In genomic region chr5:104459706-104460455, GRCm38 (mm10) we compare ENCODE assay signal across 7 mouse cellular contexts. TPM values are rescaled to one million over a fixed set of nuclear protein-coding genes. Genes with fewer than 3 reads are reported as not detected.
DNase-seq lines count a peak whose midpoint lies in the region; ATAC-seq and TF ChIP-seq lines count a peak whose summit lies in the region.

No protein-coding gene starts in this region.

- peak overlapping the region; percentile 85 for H3K4me3 ChIP-seq in intestine, embryonic 16.5 days (ENCODE audit: low read length)
- peak overlapping the region; percentile 85 for H3K4me3 ChIP-seq in limb, embryonic 10.5 days
- H3K4me3 ChIP-seq in small intestine, adult 2 months (ENCODE audit: low read depth, low read length) = peak overlapping the region; percentile 89

- peaks cover 10% of the 10 kb centered on the region; the same call in 1 of the 2 replicates for H3K4me1 ChIP-seq in intestine, embryonic 16.5 days (ENCODE audit: control insufficient read depth, insufficient read depth, low read length)
- peaks cover 25% of the 10 kb centered on the region for H3K4me1 ChIP-seq in limb, embryonic 10.5 days
- peaks cover 9% of the 10 kb centered on the region for H3K4me1 ChIP-seq in small intestine, adult 2 months (ENCODE audit: control insufficient read depth, insufficient read depth, insufficient read length, low read length)

- no peaks in the 10 kb centered on the region for H3K9me3 ChIP-seq in intestine, embryonic 16.5 days (ENCODE audit: control insufficient read depth, low read length)
- H3K9me3 ChIP-seq in limb, embryonic 10.5 days (replicated peaks) = 0 out of 2 replicates have a peak, but pooled peaks cover 3% of the 10 kb centered on the region

- H3K36me3 ChIP-seq in intestine, embryonic 16.5 days (ENCODE audit: control insufficient read depth, insufficient read depth, low read length) = no peaks in the 10 kb centered on the region
- H3K36me3 ChIP-seq in limb, embryonic 10.5 days = peaks cover 35% of the 10 kb centered on the region
- H3K36me3 ChIP-seq in small intestine, adult 2 months (ENCODE audit: control insufficient read depth, insufficient read depth, low read length) = no peaks in the 10 kb centered on the region

- DNase-seq in adrenal gland, postnatal 4 days (ENCODE audit: low spot score in 2 of 2) = peak; percentile 19 to 21
- peak; percentile 41 for DNase-seq in embryo, embryonic 11.5 days (ENCODE audit: low read depth, low spot score)
- peak; percentile 82 for DNase-seq in limb, embryonic 10.5 days (ENCODE audit: low spot score)
- DNase-seq in mesoderm, embryonic 11.5 days (ENCODE audit: low read depth, low spot score) = peak; percentile 62

- peak; percentile 53 for ATAC-seq in granulocyte monocyte progenitor cell, adult 5-6 weeks (replicated peaks; ENCODE audit: poor library complexity, severe bottlenecking)
- ATAC-seq in intestine, embryonic 16.5 days = peak; percentile 81

- no peak for TF ChIP-seq CTCF in small intestine, adult 2 months (IDR thresholded peaks at IDR 0.05; ENCODE audit: extremely low read depth, insufficient read length, insufficient replicate concordance, low read depth, low read length)

- no peaks in the 10 kb centered on the region for H3K27me3 ChIP-seq in intestine, embryonic 16.5 days (replicated peaks; ENCODE audit: control insufficient read depth, insufficient read depth, low read length)
- H3K27me3 ChIP-seq in limb, embryonic 10.5 days (ENCODE audit: low read depth, poor library complexity, severe bottlenecking) = no peaks in the 10 kb centered on the region
- no peaks in the 10 kb centered on the region for H3K27me3 ChIP-seq in small intestine, adult 2 months (ENCODE audit: control insufficient read depth, insufficient read depth, low read length)

- H3K9ac ChIP-seq in intestine, embryonic 16.5 days (ENCODE audit: low read depth, low read length) = peak overlapping the region; percentile 97

- no peak for TF ChIP-seq POLR2A in small intestine, adult 2 months (IDR thresholded peaks at IDR 0.05; ENCODE audit: low read depth, low read length)

- H3K27ac ChIP-seq in intestine, embryonic 16.5 days (ENCODE audit: low read length) = peak overlapping the region; percentile 92
- peak overlapping the region; percentile 99 for H3K27ac ChIP-seq in limb, embryonic 10.5 days
- peak overlapping the region; percentile 52 for H3K27ac ChIP-seq in small intestine, adult 2 months (ENCODE audit: insufficient read depth, low read depth, low read length)

- WGBS in intestine, embryonic 16.5 days = under 1% methylated on average over 66 of the region's 82 CpGs
- WGBS in limb, embryonic 10.5 days = under 1% methylated on average over 82 of the region's 82 CpGs
- under 1% methylated on average over 82 of the region's 82 CpGs for WGBS in small intestine, adult 2 months

- H3K4me2 ChIP-seq in intestine, embryonic 16.5 days (ENCODE audit: low read depth, low read length) = peak overlapping the region; percentile 78

RNA-seq across cellular contexts. Expression of gene Pkd2, which starts 0.6 kb away (rescaled TPM):
- 10 to 100 TPM; 52.6 to 59.5 TPM for total RNA-seq in adrenal gland, postnatal 4 days (2021)
- total RNA-seq in granulocyte monocyte progenitor cell, adult 5-6 weeks (2014; fragmentation: Nextera tagmentation) = 4.3 and 4.8 TPM in 2 replicates
- total RNA-seq in granulocyte monocyte progenitor cell, adult 5-6 weeks (2017) = 3.5 TPM in 2 replicates
- polyA plus RNA-seq in intestine, embryonic 16.5 days (2015; fragmentation: Nextera tagmentation; extraction: Ambion mirVana) = 6.4 and 6.6 TPM in 2 replicates
- polyA plus RNA-seq in limb, embryonic 10.5 days (2016; fragmentation: Nextera tagmentation; extraction: Ambion mirVana) = 12.3 and 16.3 TPM in 2 replicates
- polyA plus RNA-seq in small intestine, adult 2 months (2012; rRNA removed) = 4.3 and 6.1 TPM in 2 replicates

RNA-seq across cellular contexts. Expression of gene Spp1, which starts 25.0 kb away (rescaled TPM):
- total RNA-seq in adrenal gland, postnatal 4 days (2021) = 10 to 100 TPM in 1 of 2 experiments, 1 to 10 TPM in 1; 5.8 to 55.5 TPM
- total RNA-seq in granulocyte monocyte progenitor cell, adult 5-6 weeks (2014; fragmentation: Nextera tagmentation) = 3.7 and 6.6 TPM in 2 replicates
- total RNA-seq in granulocyte monocyte progenitor cell, adult 5-6 weeks (2017) = 2.3 and 14.9 TPM in 2 replicates
- 42.5 and 46.6 TPM in 2 replicates for polyA plus RNA-seq in intestine, embryonic 16.5 days (2015; fragmentation: Nextera tagmentation; extraction: Ambion mirVana)
- polyA plus RNA-seq in limb, embryonic 10.5 days (2016; fragmentation: Nextera tagmentation; extraction: Ambion mirVana) = 2.0 and 6.4 TPM in 2 replicates
- polyA plus RNA-seq in small intestine, adult 2 months (2012; rRNA removed) = 0.32 and 12.0 TPM in 2 replicates

RNA-seq across cellular contexts. Expression of gene BC005561, which starts 48.3 kb away (rescaled TPM):
- total RNA-seq in adrenal gland, postnatal 4 days (2021) = 10 to 100 TPM; 12.8 to 15.6 TPM
- 14.7 and 15.2 TPM in 2 replicates for total RNA-seq in granulocyte monocyte progenitor cell, adult 5-6 weeks (2014; fragmentation: Nextera tagmentation)
- 11.5 and 16.8 TPM in 2 replicates for total RNA-seq in granulocyte monocyte progenitor cell, adult 5-6 weeks (2017)
- polyA plus RNA-seq in intestine, embryonic 16.5 days (2015; fragmentation: Nextera tagmentation; extraction: Ambion mirVana) = 6.3 and 7.1 TPM in 2 replicates
- 12.1 and 14.6 TPM in 2 replicates for polyA plus RNA-seq in limb, embryonic 10.5 days (2016; fragmentation: Nextera tagmentation; extraction: Ambion mirVana)
- 0.44 and 0.85 TPM in 2 replicates for polyA plus RNA-seq in small intestine, adult 2 months (2012; rRNA removed)

Comparison
In these comparisons a context has a peak if more than half of its experiments do, and no peak if none do; other contexts are left out.
1. Peak in every context shown above with its lines: DNase-seq, ATAC-seq, H3K4me3 ChIP-seq and H3K27ac ChIP-seq.
2. DNase-seq: peak in every context shown above with its lines; median percentile 82 in limb, embryonic 10.5 days; 62 in mesoderm, embryonic 11.5 days; 41 in embryo, embryonic 11.5 days; 20 in adrenal gland, postnatal 4 days.